Mouse (Mus musculus) liver, embryonic 14.5 days (tissue): ENCODE results near the gene Cc2d2b. TPM values are rescaled to one million over a fixed set of nuclear protein-coding genes. Genes with fewer than 3 reads are reported as not detected.

Experiments used
- ATAC-seq: fragments of 200-750 bp; cut with Nextera tagmentation; 2 replicates; pipeline ENCODE4 v1.8.0; 2017; ENCODE audit warnings: moderate number of reproducible peaks, mild to moderate bottlenecking, moderate library complexity; ENCODE audit not compliant: insufficient read depth
- DNase-seq, 3 experiments: peaks; one replicate each; pipeline ENCODE4 v3.0.0-alpha.2; 2012 to 2013; ENCODE audit warnings: low read depth in 3 of 3, low spot score in 3 of 3
- H3K27ac ChIP-seq: fragments of 300-500 bp; sonication (generic); 2 replicates; pipeline ENCODE4 v1.5.1; 2014; ENCODE audit warnings: moderate library complexity, mild to moderate bottlenecking, control low read depth, inconsistent platforms
- H3K27me3 ChIP-seq: fragments of 300-500 bp; sonication (generic); 2 replicates; pipeline ENCODE4 v1.6.1; 2014; ENCODE audit warnings: mild to moderate bottlenecking, low read length, moderate library complexity; ENCODE audit not compliant: control insufficient read depth, insufficient read depth
- H3K36me3 ChIP-seq: fragments of 300-500 bp; sonication (generic); replicated peaks from 2 replicates; pipeline ENCODE4 v1.6.1; 2014; ENCODE audit warnings: low read depth; ENCODE audit not compliant: control insufficient read depth, insufficient read depth
- H3K4me1 ChIP-seq, 2 experiments: fragments of 200-500 bp in 1 of 2; fragments of 300-500 bp in 1 of 2; sonication (generic) in 1 of 2; replicated peaks; 2 replicates each; pipeline ENCODE4 v1.6.1; 2012 to 2014; ENCODE audit warnings: antibody characterized with exemption in 1 of 2, inconsistent platforms in 1 of 2, low read length in 1 of 2; ENCODE audit not compliant: control insufficient read depth in 2 of 2, insufficient read depth in 2 of 2
- H3K4me2 ChIP-seq: fragments of 300-500 bp; sonication (generic); 2 replicates; pipeline ENCODE4 v1.6.1; 2014; ENCODE audit warnings: low read depth, mild to moderate bottlenecking, control low read depth, moderate library complexity
- H3K4me3 ChIP-seq, 2 experiments: fragments of 200-500 bp in 1 of 2; fragments of 300-500 bp in 1 of 2; sonication (generic) in 1 of 2; 2 replicates each; pipeline ENCODE4 v1.5.1; 2012 to 2014; ENCODE audit warnings: low read depth in 2 of 2, low read length in 2 of 2, mild to moderate bottlenecking in 2 of 2, control low read depth in 1 of 2, inconsistent platforms in 1 of 2, moderate library complexity in 1 of 2; ENCODE audit not compliant: insufficient read depth in 1 of 2
- H3K9ac ChIP-seq: fragments of 300-500 bp; sonication (generic); replicated peaks from 2 replicates; pipeline ENCODE4 v1.6.1; 2014; ENCODE audit warnings: mild to moderate bottlenecking, control low read depth, moderate library complexity
- H3K9me3 ChIP-seq: fragments of 300-500 bp; sonication (generic); 2 replicates; pipeline ENCODE4 v1.6.1; 2016; ENCODE audit warnings: low read length, mixed read lengths; ENCODE audit not compliant: control insufficient read depth
- CTCF ChIP-seq: IDR thresholded peaks from 2 replicates; pipeline ENCODE4 v1.5.1; 2016; ENCODE audit warnings: antibody characterized with exemption, low read depth, control low read depth
- EP300 ChIP-seq: IDR thresholded peaks from 2 replicates; pipeline ENCODE4 v1.6.1; 2016; ENCODE audit warnings: antibody characterized with exemption, low read depth
- WGBS: fragments of 180-500 bp; shearing (Covaris S2); extraction: QIAGEN DNeasy Blood & Tissue Kit; methylation state at CpG from one replicate; pipeline ENCODE4 v1.1.7; 2014; ENCODE audit not compliant: insufficient replicate concordance; 5-methylcytosine and 5-hydroxymethylcytosine counted together
- polyA plus RNA-seq, 2 experiments: library from polyadenylated mRNA; depleted of rRNA in 1 of 2; stranded (reverse) in 1 of 2; unstranded in 1 of 2; fragments of >200 nt; fragmentation: Nextera tagmentation in 1 of 2; extraction: Ambion mirVana in 1 of 2; gene quantifications; 2 replicates each; pipeline versions ENCODE4 v1.2.1 to v1.2.3; 2012 to 2014

Cc2d2b gene
- polyA plus RNA-seq, 2 experiments, result 0.38 to 1.1 TPM

GRCm38 (mm10) chr19:40812778-40813177 is 64.2 kb downstream of the Cc2d2b start:
- peak; percentile 48 for ATAC-seq
- peak overlapping the region in 1 of 2 experiments; percentile 41; a peak in 2 of 4 replicates for H3K4me3 ChIP-seq
- peaks cover 37 to 41% of the 10 kb centered on the region in 2 experiments for H3K4me1 ChIP-seq
- peak overlapping the region; percentile 100 for H3K27ac ChIP-seq
- peak overlapping the region; percentile 93 for H3K4me2 ChIP-seq
- H3K27me3 ChIP-seq, result no peaks in the 10 kb centered on the region
- DNase-seq, result peak; percentile 53 to 67 (median 61)
- WGBS, result 6% methylated on average over 3 of the region's 3 CpGs
- TF ChIP-seq EP300 (0 out of 2 replicates have a peak, but pooled peaks have one; percentile 37), CTCF (no peak)
- H3K9ac ChIP-seq, result peak overlapping the region; percentile 89
- no peaks in the 10 kb centered on the region for H3K9me3 ChIP-seq
- no peaks in the 10 kb centered on the region for H3K36me3 ChIP-seq

GRCm38 (mm10) chr19:40813385-40813784 is 64.8 kb downstream of the Cc2d2b start:
- Histone ChIP-seq H3K4me2 (peak overlapping the region; percentile 93), H3K27ac (peak overlapping the region; percentile 100), H3K4me1 (peaks cover 43 to 47% of the 10 kb centered on the region in 2 experiments), H3K4me3 (peak overlapping the region; percentile 41 to 50), H3K27me3 (no peaks in the 10 kb centered on the region), H3K9ac (peak overlapping the region; percentile 89), H3K36me3 (no peaks in the 10 kb centered on the region), H3K9me3 (no peaks in the 10 kb centered on the region)
- WGBS, result 10% methylated on average over 14 of the region's 14 CpGs
- peak; percentile 43 for TF ChIP-seq CTCF
- TF ChIP-seq EP300, result peak; percentile 93
- peak; percentile 98 for ATAC-seq
- peak; percentile 91 to 93 (median 92) for DNase-seq

- TF ChIP-seq EP300, result no peak
- Histone ChIP-seq H3K27me3 (no peaks in the 10 kb centered on the region), H3K4me2 (no peak overlapping the region), H3K36me3 (no peaks in the 10 kb centered on the region), H3K9ac (no peak overlapping the region), H3K9me3 (no peaks in the 10 kb centered on the region), H3K27ac (no peak overlapping the region), H3K4me1 (peaks cover 46 to 59% of the 10 kb centered on the region in 2 experiments), H3K4me3 (no peak overlapping the region)
- ATAC-seq (no peak), DNase-seq (no peak)
- WGBS, result 78% methylated on average over 7 of the region's 7 CpGs
Measured at GRCm38 (mm10) chr19:40815645-40816183, 67.2 kb downstream of the Cc2d2b start.

GRCm38 (mm10) chr19:40817901-40818532 is 69.5 kb downstream of the Cc2d2b start:
- Histone ChIP-seq H3K27ac (peak overlapping the region; percentile 84), H3K4me2 (peak overlapping the region; percentile 55), H3K9me3 (no peaks in the 10 kb centered on the region), H3K9ac (no peak overlapping the region; the same call in 1 of the 2 replicates), H3K4me3 (no peak overlapping the region), H3K27me3 (no peaks in the 10 kb centered on the region), H3K4me1 (peaks cover 32 to 44% of the 10 kb centered on the region in 2 experiments), H3K36me3 (no peaks in the 10 kb centered on the region)
- WGBS, result 27% methylated on average over 6 of the region's 6 CpGs
- peak; percentile 17; the same call in 1 of the 2 replicates for ATAC-seq
- TF ChIP-seq CTCF, result no peak
- TF ChIP-seq EP300, result peak; percentile 31; the same call in 1 of the 2 replicates
- DNase-seq, result no peak

GRCm38 (mm10) chr19:40818764-40819163 is 70.2 kb downstream of the Cc2d2b start:
- H3K9ac ChIP-seq, result peak overlapping the region; percentile 56
- peak overlapping the region; percentile 55 for H3K4me2 ChIP-seq
- no peaks in the 10 kb centered on the region for H3K9me3 ChIP-seq

More at GRCm38 (mm10) chr19:40818764-40819163, 70.2 kb downstream of the Cc2d2b start:
- peak; percentile 54 to 58 (median 55) for DNase-seq
- ATAC-seq, result peak; percentile 65; the same call in 1 of the 2 replicates
- H3K4me3 ChIP-seq, result no peak overlapping the region
- H3K27me3 ChIP-seq, result no peaks in the 10 kb centered on the region
- WGBS, result 5% methylated on average over 7 of the region's 7 CpGs
- H3K4me1 ChIP-seq, result peaks cover 27 to 39% of the 10 kb centered on the region in 2 experiments
- H3K27ac ChIP-seq, result peak overlapping the region; percentile 84
- no peaks in the 10 kb centered on the region for H3K36me3 ChIP-seq
- TF ChIP-seq EP300 (peak; percentile 61), CTCF (peak; percentile 59)
